Mouse (Mus musculus): ENCODE measurements at regions not wholly inside any gene's neighbourhood (a gene's known extent, or its start where the extent isn't known, plus 50 kb on each side); places are given as distances from the start of the nearest gene placed in this dataset.

DNA sequence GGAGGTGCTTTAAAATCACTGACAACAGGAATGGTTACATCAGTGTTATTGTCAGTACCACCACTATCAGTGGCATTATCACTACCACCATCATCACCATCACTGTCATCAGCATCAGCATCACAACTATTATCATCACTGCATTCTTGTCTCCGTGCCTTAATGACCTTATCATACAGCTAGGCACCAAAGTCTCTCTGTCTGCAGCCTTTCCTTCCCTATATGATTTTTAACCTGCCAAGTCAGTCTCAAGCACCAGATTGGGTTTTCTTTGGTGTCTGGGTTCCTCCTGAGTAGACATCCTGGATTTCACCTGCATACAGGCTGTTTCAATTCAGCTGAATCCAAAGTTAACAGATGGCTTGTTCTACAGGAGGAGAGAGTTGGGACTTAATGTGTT, 78.9 kb upstream of the Api5 start:
- TF ChIP-seq ZC3H11A (IDR thresholded peaks at IDR 0.05; ENCODE audit: borderline replicate concordance, low read depth, low read length): no peak
- TF ChIP-seq CHD2 (IDR thresholded peaks at IDR 0.05; ENCODE audit: low read depth, low read length): no peak
- no peak for TF ChIP-seq MAFK (IDR thresholded peaks at IDR 0.05; ENCODE audit: insufficient read depth, low read depth, low read length)

Measured in ES-E14 (cell line).